Mouse (Mus musculus) heart, embryonic 16.5 days (tissue): ENCODE results near the gene Hlcs. TPM values are rescaled to one million over a fixed set of nuclear protein-coding genes. Genes with fewer than 3 reads are reported as not detected.
A peak's percentile ranks its signal among the peaks of the same experiment; 100 is the strongest.

ENCODE experiments used
- ATAC-seq: fragments of 200-750 bp; cut with Nextera tagmentation; replicated peaks from 2 replicates; pipeline ENCODE4 v1.8.0; 2017; ENCODE audit warnings: moderate number of reproducible peaks; ENCODE audit not compliant: insufficient read depth, low FRiP score; ENCODE audit errors: extremely low read depth
- H3K27ac ChIP-seq: fragments of 300-500 bp; sonication (generic); 2 replicates; pipeline ENCODE4 v1.5.1; 2014; ENCODE audit warnings: mild to moderate bottlenecking, low read length, control low read depth, moderate library complexity
- H3K27me3 ChIP-seq: fragments of 300-500 bp; sonication (generic); 2 replicates; pipeline ENCODE4 v1.6.1; 2014; ENCODE audit warnings: low read length, mixed read lengths; ENCODE audit not compliant: control insufficient read depth, insufficient read depth
- H3K36me3 ChIP-seq: fragments of 300-500 bp; sonication (generic); 2 replicates; pipeline ENCODE4 v1.6.1; 2014; ENCODE audit not compliant: control insufficient read depth, insufficient read depth
- H3K4me1 ChIP-seq: fragments of 300-500 bp; sonication (generic); 2 replicates; pipeline ENCODE4 v1.6.1; 2014; ENCODE audit warnings: low read length, mixed read lengths; ENCODE audit not compliant: control insufficient read depth, insufficient read depth
- H3K4me2 ChIP-seq: fragments of 300-500 bp; sonication (generic); 2 replicates; pipeline ENCODE4 v1.6.1; 2014; ENCODE audit warnings: low read depth, mild to moderate bottlenecking, control low read depth, low read length
- H3K4me3 ChIP-seq: fragments of 300-500 bp; sonication (generic); 2 replicates; pipeline ENCODE4 v1.5.1; 2014; ENCODE audit warnings: mild to moderate bottlenecking, control low read depth, low read length
- H3K9ac ChIP-seq: fragments of 300-500 bp; sonication (generic); 2 replicates; pipeline ENCODE4 v1.6.1; 2014; ENCODE audit warnings: low read length, control low read depth
- H3K9me3 ChIP-seq: fragments of 300-500 bp; sonication (generic); replicated peaks from 2 replicates; pipeline ENCODE4 v1.6.1; 2016; ENCODE audit warnings: low read length; ENCODE audit not compliant: control insufficient read depth
- WGBS: fragments of 180-500 bp; shearing (Covaris S2); extraction: QIAGEN DNeasy Blood & Tissue Kit; methylation state at CpG from one replicate; pipeline ENCODE4 v1.1.7; 2014; 5-methylcytosine and 5-hydroxymethylcytosine counted together
- polyA plus RNA-seq: library from polyadenylated mRNA; unstranded; fragments of >200 nt; fragmentation: Nextera tagmentation; extraction: Ambion mirVana; gene quantifications from 2 replicates; pipeline ENCODE4 v1.2.1, GENCODE M21; 2015

Gene Hlcs
- polyA plus RNA-seq, 1 experiment from 2014 or later: 6.8 TPM

- ATAC-seq: no peak
- peak overlapping the region; percentile 72; the same call in 1 of the 2 replicates for H3K9ac ChIP-seq
- 0 out of 2 replicates have a peak, but pooled peaks cover 4% of the 10 kb centered on the region for H3K36me3 ChIP-seq
- H3K4me2 ChIP-seq: no peak overlapping the region; the same call in 1 of the 2 replicates
- WGBS: 76% methylated on average over 5 of the region's 5 CpGs
- H3K27me3 ChIP-seq: no peaks in the 10 kb centered on the region
- H3K9me3 ChIP-seq: peaks cover 8% of the 10 kb centered on the region
- peak overlapping the region; percentile 92 for H3K27ac ChIP-seq
- no peak overlapping the region for H3K4me3 ChIP-seq
- peaks cover 13% of the 10 kb centered on the region for H3K4me1 ChIP-seq
Measured at GRCm38 (mm10) chr16:94301696-94302095, 11.7 kb downstream of the Hlcs start.

- H3K4me2 ChIP-seq: no peak overlapping the region
- H3K36me3 ChIP-seq: 0 out of 2 replicates have a peak, but pooled peaks cover 4% of the 10 kb centered on the region
- peaks cover 13% of the 10 kb centered on the region for H3K4me1 ChIP-seq
- WGBS: 90% methylated on average over 4 of the region's 4 CpGs
- H3K27me3 ChIP-seq: no peaks in the 10 kb centered on the region
- H3K9me3 ChIP-seq: peaks cover 7% of the 10 kb centered on the region
- H3K4me3 ChIP-seq: no peak overlapping the region
- no peak overlapping the region for H3K9ac ChIP-seq
- no peak overlapping the region for H3K27ac ChIP-seq
- no peak for ATAC-seq
Measured at GRCm38 (mm10) chr16:94301194-94301593, 12.2 kb downstream of the Hlcs start.

GRCm38 (mm10) chr16:94299210-94299609 is 14.2 kb downstream of the Hlcs start:
- Histone ChIP-seq H3K4me2 (no peak overlapping the region), H3K27me3 (no peaks in the 10 kb centered on the region), H3K36me3 (no peaks in the 10 kb centered on the region), H3K4me1 (peaks cover 13% of the 10 kb centered on the region), H3K27ac (no peak overlapping the region), H3K9ac (no peak overlapping the region), H3K9me3 (no peaks in the 10 kb centered on the region), H3K4me3 (no peak overlapping the region)
- ATAC-seq: no peak
- WGBS: 72% methylated on average over 4 of the region's 4 CpGs

- Histone ChIP-seq H3K9ac (no peak overlapping the region), H3K4me2 (no peak overlapping the region), H3K4me1 (peaks cover 5% of the 10 kb centered on the region), H3K36me3 (no peaks in the 10 kb centered on the region), H3K9me3 (no peaks in the 10 kb centered on the region), H3K4me3 (no peak overlapping the region), H3K27me3 (no peaks in the 10 kb centered on the region), H3K27ac (no peak overlapping the region)
- no peak for ATAC-seq
- WGBS: 90% methylated on average over 5 of the region's 5 CpGs
Measured at GRCm38 (mm10) chr16:94298081-94298480, 15.3 kb downstream of the Hlcs start.

- Histone ChIP-seq H3K27me3 (0 out of 2 replicates have a peak, but pooled peaks cover 2% of the 10 kb centered on the region), H3K9me3 (no peaks in the 10 kb centered on the region), H3K36me3 (no peaks in the 10 kb centered on the region), H3K27ac (no peak overlapping the region), H3K4me2 (no peak overlapping the region), H3K4me1 (peaks cover 2% of the 10 kb centered on the region; the same call in 1 of the 2 replicates), H3K4me3 (no peak overlapping the region), H3K9ac (no peak overlapping the region)
- no peak for ATAC-seq
- WGBS: 78% methylated on average over 4 of the region's 4 CpGs
Measured at GRCm38 (mm10) chr16:94291141-94291540, 22.2 kb downstream of the Hlcs start.

GRCm38 (mm10) chr16:94290073-94290999 is 23.0 kb downstream of the Hlcs start:
- 0 out of 2 replicates have a peak, but pooled peaks cover 2% of the 10 kb centered on the region for H3K27me3 ChIP-seq
- peak; percentile 97 for ATAC-seq
- H3K9me3 ChIP-seq: no peaks in the 10 kb centered on the region
- H3K4me2 ChIP-seq: peak overlapping the region; percentile 97
- H3K27ac ChIP-seq: no peak overlapping the region
- peak overlapping the region; percentile 92 for H3K4me3 ChIP-seq
- 5% methylated on average over 52 of the region's 52 CpGs for WGBS
- H3K36me3 ChIP-seq: no peaks in the 10 kb centered on the region
- H3K9ac ChIP-seq: peak overlapping the region; percentile 90
- H3K4me1 ChIP-seq: peaks cover 2% of the 10 kb centered on the region; the same call in 1 of the 2 replicates

- H3K4me2 ChIP-seq: peak overlapping the region; percentile 97
- WGBS: 12% methylated on average over 39 of the region's 39 CpGs
- H3K27me3 ChIP-seq: 0 out of 2 replicates have a peak, but pooled peaks cover 2% of the 10 kb centered on the region
- peak overlapping the region; percentile 92 for H3K4me3 ChIP-seq
- peaks cover 2% of the 10 kb centered on the region; the same call in 1 of the 2 replicates for H3K4me1 ChIP-seq
- peak overlapping the region; percentile 90 for H3K9ac ChIP-seq
- ATAC-seq: peak; percentile 45
- no peak overlapping the region for H3K27ac ChIP-seq
- H3K36me3 ChIP-seq: no peaks in the 10 kb centered on the region
- H3K9me3 ChIP-seq: no peaks in the 10 kb centered on the region
Measured at GRCm38 (mm10) chr16:94289138-94290072, 24.0 kb downstream of the Hlcs start.

GRCm38 (mm10) chr16:94287826-94288225 is 25.5 kb downstream of the Hlcs start:
- Histone ChIP-seq H3K4me2 (no peak overlapping the region), H3K27ac (no peak overlapping the region), H3K4me3 (no peak overlapping the region), H3K9me3 (no peaks in the 10 kb centered on the region), H3K9ac (no peak overlapping the region), H3K36me3 (no peaks in the 10 kb centered on the region; the same call in 1 of the 2 replicates), H3K27me3 (0 out of 2 replicates have a peak, but pooled peaks cover 2% of the 10 kb centered on the region), H3K4me1 (peaks cover 2% of the 10 kb centered on the region; the same call in 1 of the 2 replicates)
- ATAC-seq: no peak
- 57% methylated on average over 9 of the region's 9 CpGs for WGBS
